Mouse (Mus musculus) embryonic fibroblast, embryonic 13.5 days (primary cell): ENCODE measurements around the gene Adam19.

Experiments
- CTCF ChIP-seq: IDR thresholded peaks from 2 replicates; pipeline ENCODE4 v1.5.1; 2011; ENCODE audit warnings: mild to moderate bottlenecking, control low read depth, low read length, moderate library complexity, borderline replicate concordance; ENCODE audit not compliant: insufficient read depth
- POLR2A ChIP-seq: IDR thresholded peaks from 2 replicates; pipeline ENCODE4 v1.6.1; 2011; ENCODE audit warnings: low read depth, mild to moderate bottlenecking, control low read depth, low read length, moderate library complexity

DNA sequence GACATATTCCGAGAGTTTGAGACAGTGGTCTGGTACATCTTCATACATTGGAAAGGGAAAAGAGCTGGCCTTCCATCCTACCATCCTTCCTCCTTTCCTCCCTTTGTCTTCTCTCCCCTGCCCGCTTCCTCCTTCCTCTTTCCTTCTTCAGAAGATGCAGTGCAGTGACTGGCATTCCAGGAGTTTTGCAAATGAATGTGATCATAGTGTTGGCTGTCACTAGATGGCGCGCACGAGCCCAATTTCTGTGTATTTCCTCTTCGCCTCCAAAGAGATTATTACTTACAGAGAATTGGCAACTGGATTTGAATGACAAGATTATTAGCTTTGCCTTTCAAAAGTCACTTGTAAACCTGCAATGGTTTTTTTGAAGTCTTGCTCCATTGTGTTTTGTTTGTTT is 39.7 kb upstream of the Adam19 start:
- TF ChIP-seq CTCF = peak; percentile 44; the same call in 1 of the 2 replicates
- TF ChIP-seq POLR2A = no peak
